Mouse (Mus musculus): ENCODE measurements around the gene Acsf3.

- TF ChIP-seq CTCF (IDR thresholded peaks at IDR 0.05; ENCODE audit: extremely low read depth, insufficient read depth, low read length) (no peak), POLR2A (IDR thresholded peaks at IDR 0.05; ENCODE audit: extremely low read depth, insufficient read depth, low read length) (no peak)
These were observed 77.2 kb downstream of the Acsf3 start for GRCm38 (mm10) chr8:122852546-122852905.

All from cortical plate, adult 2 months (tissue).